Mouse (Mus musculus) G1E (cell line): ENCODE measurements at regions not wholly inside any gene's neighbourhood (a gene's known extent, or its start where the extent isn't known, plus 50 kb on each side); places are given as distances from the start of the nearest gene placed in this dataset.

Experiments
- CTCF ChIP-seq: IDR thresholded peaks from 2 replicates; pipeline ENCODE4 v1.5.1; 2012; ENCODE audit warnings: low read depth, low read length, inconsistent platforms, mixed read lengths
- GATA1 ChIP-seq: IDR thresholded peaks from 2 replicates; pipeline ENCODE4 v1.6.1; 2012; ENCODE audit warnings: borderline replicate concordance, low read length, inconsistent platforms, mixed read lengths
- POLR2AphosphoS5 ChIP-seq: IDR thresholded peaks from 2 replicates; pipeline ENCODE4 v1.6.1; 2012; ENCODE audit warnings: low read depth, low read length, inconsistent platforms; ENCODE audit not compliant: insufficient replicate concordance
- TAL1 ChIP-seq: conservative IDR thresholded peaks from 2 replicates; pipeline ENCODE4 v1.6.1; 2012; ENCODE audit warnings: low read depth, low read length, inconsistent platforms, mixed read lengths

DNA sequence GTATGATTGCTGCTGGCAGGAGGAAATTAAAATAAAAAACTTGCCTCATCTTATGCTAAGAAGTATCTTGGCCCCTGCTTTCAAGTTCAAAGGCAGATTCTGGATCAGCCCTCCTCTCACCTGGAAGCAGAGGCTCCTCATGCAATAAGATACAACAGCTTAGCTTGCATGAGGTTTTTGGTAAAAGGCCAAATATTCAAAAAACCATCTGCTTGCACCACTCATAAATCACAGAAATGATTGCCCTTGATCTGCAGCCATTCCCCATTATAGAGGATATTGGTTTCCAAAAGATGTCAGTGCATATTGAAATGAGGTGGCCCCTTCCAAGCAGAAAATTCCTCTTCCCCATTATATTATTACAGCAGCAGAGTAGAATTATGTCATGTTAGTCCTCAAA is 340.4 kb downstream of the Phf14 start:
- TF ChIP-seq CTCF (no peak), TAL1 (no peak), GATA1 (no peak), POLR2AphosphoS5 (no peak)
